Mouse (Mus musculus) left cerebral cortex, postnatal 4 days (tissue): Measurements from ENCODE around the gene Mydgf. TPM values are rescaled to one million over a fixed set of nuclear protein-coding genes. Genes with fewer than 3 reads are reported as not detected.

Experiments
- DNase-seq: peaks from one replicate; pipeline ENCODE4 v3.0.0-alpha.2; 2022
- intact Hi-C: fragments of 180-260 bp; cut with DNase I; formaldehyde crosslinking; loops from one replicate; pipeline ENCODE4 v1.15.1; 2025
- total RNA-seq, 2 experiments: library from RNA; stranded (reverse); gene quantifications; 2 replicates each; pipeline ENCODE4 v1.2.3; 2021

Mydgf gene
- 10 to 100 TPM; 45.9 to 47.6 TPM for total RNA-seq

GRCm38 (mm10) chr17:56183658-56184103 lies at the start of gene Mydgf:
TSS of gene Mydgf (minus strand) at chr17:56183920.
- intact Hi-C loops = no loop called here

GRCm38 (mm10) chr17:56233389-56233788 lies 49.7 kb upstream of the Mydgf start:
- intact Hi-C loops = no loop called here

More at GRCm38 (mm10) chr17:56183658-56184103, at the start of gene Mydgf:
- DNase-seq = peak; percentile 97

GRCm38 (mm10) chr17:56229943-56230342 lies 46.2 kb upstream of the Mydgf start:
- no peak for DNase-seq
- intact Hi-C loops = no loop called here

More at GRCm38 (mm10) chr17:56233389-56233788, 49.7 kb upstream of the Mydgf start:
- DNase-seq = no peak

GRCm38 (mm10) chr17:56226566-56226965 lies 42.8 kb upstream of the Mydgf start:
- intact Hi-C loops = no loop called here
- DNase-seq = no peak

GRCm38 (mm10) chr17:56224916-56225315 lies 41.2 kb upstream of the Mydgf start:
- intact Hi-C loops = no loop called here
- no peak for DNase-seq

GRCm38 (mm10) chr17:56219805-56220204 lies 36.1 kb upstream of the Mydgf start:
- intact Hi-C loops = no loop called here
- DNase-seq = no peak

- intact Hi-C loops = no loop called here
- DNase-seq = no peak
Measured at GRCm38 (mm10) chr17:56219251-56219650, 35.5 kb upstream of the Mydgf start.

- peak; percentile 90 for DNase-seq
- intact Hi-C loops = no loop called here
Measured at GRCm38 (mm10) chr17:56218377-56219191, 34.9 kb upstream of the Mydgf start, which contains the start of gene Dpp9. TSS of gene Dpp9 (minus strand) at chr17:56218905.

- intact Hi-C loops = no loop called here
- DNase-seq = no peak
Measured at GRCm38 (mm10) chr17:56217670-56218069, 34.0 kb upstream of the Mydgf start.

- intact Hi-C loops = no loop called here
- DNase-seq = no peak
Measured at GRCm38 (mm10) chr17:56214229-56214628, 30.5 kb upstream of the Mydgf start.

GRCm38 (mm10) chr17:56212676-56213075 lies 29.0 kb upstream of the Mydgf start:
- intact Hi-C loops = no loop called here
- DNase-seq = no peak

- DNase-seq = no peak
- intact Hi-C loops = no loop called here
Measured at GRCm38 (mm10) chr17:56211090-56211489, 27.4 kb upstream of the Mydgf start.

- DNase-seq = no peak
- intact Hi-C loops = no loop called here
Measured at GRCm38 (mm10) chr17:56208821-56209220, 25.1 kb upstream of the Mydgf start.

GRCm38 (mm10) chr17:56207963-56208530 lies 24.3 kb upstream of the Mydgf start:
- intact Hi-C loops = no loop called here
- no peak for DNase-seq

- intact Hi-C loops = no loop called here
Measured at GRCm38 (mm10) chr17:56206986-56207674, 23.4 kb upstream of the Mydgf start.

GRCm38 (mm10) chr17:56206276-56206884 lies 22.7 kb upstream of the Mydgf start:
- DNase-seq = no peak
- intact Hi-C loops = no loop called here

More at GRCm38 (mm10) chr17:56206986-56207674, 23.4 kb upstream of the Mydgf start:
- no peak for DNase-seq

- no peak for DNase-seq
- intact Hi-C loops = loop anchor here (5.0 kb wide), 1 partner anchor 49 kb away; no protein-coding TSS in a partner anchor
Measured at GRCm38 (mm10) chr17:56203729-56204128, 20.0 kb upstream of the Mydgf start.

- intact Hi-C loops = loop anchor here (5.0 kb wide), 1 partner anchor 50 kb away; no protein-coding TSS in a partner anchor
- DNase-seq = no peak
Measured at GRCm38 (mm10) chr17:56202476-56202875, 18.8 kb upstream of the Mydgf start.

- intact Hi-C loops = loop anchor here (5.0 kb wide), 1 partner anchor 51 kb away; no protein-coding TSS in a partner anchor
- no peak for DNase-seq
Measured at GRCm38 (mm10) chr17:56201642-56202041, 17.9 kb upstream of the Mydgf start.

- intact Hi-C loops = loop anchor here (5.0 kb wide), 1 partner anchor 52 kb away; no protein-coding TSS in a partner anchor
- no peak for DNase-seq
Measured at GRCm38 (mm10) chr17:56200586-56200985, 16.9 kb upstream of the Mydgf start.

- DNase-seq = no peak
- intact Hi-C loops = no loop called here
Measured at GRCm38 (mm10) chr17:56196860-56197259, 13.1 kb upstream of the Mydgf start.
